Mouse (Mus musculus) E14TG2a.4 (cell line): ENCODE data around the gene Nod1.

ENCODE experiments used
- CTCF ChIP-seq: conservative IDR thresholded peaks from 2 replicates; pipeline ENCODE4 v1.5.1; 2014; ENCODE audit warnings: low read length
- NANOG ChIP-seq: IDR thresholded peaks from 2 replicates; pipeline ENCODE4 v1.6.1; 2014; ENCODE audit warnings: borderline replicate concordance, low read length, mixed read lengths
- POU5F1 ChIP-seq: IDR thresholded peaks from 2 replicates; pipeline ENCODE4 v1.6.1; 2014; ENCODE audit warnings: low read length, borderline replicate concordance

DNA sequence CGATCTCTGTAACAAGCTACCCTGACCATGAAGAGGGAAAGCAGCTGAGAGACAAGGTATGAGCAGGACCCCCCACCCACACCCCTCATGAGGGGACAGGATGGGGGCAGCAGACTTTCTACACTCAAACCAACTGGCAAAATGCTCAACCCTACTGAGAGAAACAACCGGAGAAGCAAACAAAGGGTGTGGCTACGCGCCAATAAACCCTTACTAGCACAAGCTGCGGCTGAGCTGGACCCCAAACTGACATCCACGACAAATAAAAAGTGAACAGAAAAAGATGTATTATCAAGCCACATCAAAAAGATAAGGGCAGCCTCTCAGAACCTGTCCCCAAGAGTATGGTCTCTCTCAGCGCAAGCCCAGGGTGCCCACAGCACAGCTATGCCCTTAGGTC lies 32.3 kb downstream of the Nod1 start:
- TF ChIP-seq CTCF, result no peak
- no peak for TF ChIP-seq NANOG
- no peak for TF ChIP-seq POU5F1
